Mouse (Mus musculus) adrenal gland, postnatal 4 days (tissue): Measurements from ENCODE around the gene Scn5a. TPM values are rescaled to one million over a fixed set of nuclear protein-coding genes. Genes with fewer than 3 reads are reported as not detected.

Source experiments
- DNase-seq, 2 experiments: peaks; one replicate each; pipeline ENCODE4 v3.0.0; 2021 to 2022; ENCODE audit warnings: low spot score in 2 of 2, mixed read lengths in 2 of 2
- long read RNA-seq, 2 experiments: library from polyadenylated mRNA; stranded (forward); transcript quantifications; one replicate each; pipeline ENCODE4 v2.0.0; 2021
- total RNA-seq, 2 experiments: library from RNA; stranded (reverse); gene quantifications; 2 replicates each; pipeline ENCODE4 v1.2.3; 2021

Scn5a gene
- under 1 TPM; 0.25 to 0.36 TPM for total RNA-seq
- long read RNA-seq, experiment 1, partial matches to known transcripts, result 0 of 1 reads
- long read RNA-seq, experiment 1, other reads (novel, unspliced or antisense), result 1 of 1 reads
- long read RNA-seq, experiment 2, result 0 reads

GRCm38 (mm10) chr9:119578636-119579438 is at the start of gene Scn5a:
Scn5a (minus strand) TSS chr9:119579016.
- DNase-seq, result no peak

GRCm38 (mm10) chr9:119627227-119627626 is 48.4 kb upstream of the Scn5a start:
- no peak for DNase-seq

DNA sequence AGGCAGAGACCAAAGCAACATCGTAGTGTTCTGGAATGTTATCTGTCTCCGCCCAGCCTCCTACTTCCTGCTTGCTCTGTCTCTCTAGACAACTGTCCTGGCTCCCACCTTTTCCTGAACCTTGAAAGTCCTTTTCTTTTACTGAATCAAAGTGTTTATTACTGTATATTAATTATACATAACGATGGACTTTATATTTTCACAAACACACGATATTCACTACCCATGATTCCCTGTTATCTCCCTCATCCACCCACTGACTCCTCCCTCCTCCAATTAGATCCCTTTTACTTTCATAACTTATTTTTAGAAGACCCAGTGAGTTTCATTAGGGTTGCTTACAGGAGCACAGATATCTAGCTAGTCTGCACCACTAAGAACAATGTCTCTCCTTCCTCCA is 45.3 kb upstream of the Scn5a start:
- DNase-seq, result no peak

GRCm38 (mm10) chr9:119614798-119615197 is 36.0 kb upstream of the Scn5a start:
- no peak for DNase-seq

- no peak for DNase-seq
Observed at GRCm38 (mm10) chr9:119610563-119611166, 31.8 kb upstream of the Scn5a start.

GRCm38 (mm10) chr9:119606906-119607305 is 28.1 kb upstream of the Scn5a start:
- no peak for DNase-seq

GRCm38 (mm10) chr9:119604607-119605006 is 25.8 kb upstream of the Scn5a start:
- no peak for DNase-seq

GRCm38 (mm10) chr9:119598501-119598900 is 19.7 kb upstream of the Scn5a start:
- DNase-seq, result no peak

GRCm38 (mm10) chr9:119597332-119597731 is 18.5 kb upstream of the Scn5a start:
- no peak for DNase-seq

DNA sequence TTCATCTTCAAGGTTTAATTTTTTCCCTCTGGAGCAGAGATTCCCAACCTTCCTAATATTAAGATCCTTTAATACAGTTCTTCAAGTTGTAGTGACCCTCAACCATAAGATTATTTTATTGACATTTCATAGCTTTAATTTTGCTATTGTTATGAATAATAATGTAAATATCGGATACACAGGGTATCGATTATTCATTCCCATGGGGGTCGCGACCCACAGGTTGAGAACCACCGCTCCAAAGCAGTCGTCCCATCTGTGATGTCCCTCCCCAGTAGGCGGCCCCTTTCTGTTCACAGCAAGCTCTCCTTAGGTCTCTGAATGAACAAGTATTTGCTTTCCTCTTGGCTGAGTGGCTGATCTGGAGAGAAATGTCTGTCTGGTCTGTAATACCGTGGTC is 10.8 kb upstream of the Scn5a start:
- DNase-seq, result no peak

GRCm38 (mm10) chr9:119588763-119589449 is 10.1 kb upstream of the Scn5a start:
- no peak for DNase-seq

- DNase-seq, result peak; percentile 25 to 41
Observed at GRCm38 (mm10) chr9:119580668-119581067, 1.9 kb upstream of the Scn5a start.

DNA sequence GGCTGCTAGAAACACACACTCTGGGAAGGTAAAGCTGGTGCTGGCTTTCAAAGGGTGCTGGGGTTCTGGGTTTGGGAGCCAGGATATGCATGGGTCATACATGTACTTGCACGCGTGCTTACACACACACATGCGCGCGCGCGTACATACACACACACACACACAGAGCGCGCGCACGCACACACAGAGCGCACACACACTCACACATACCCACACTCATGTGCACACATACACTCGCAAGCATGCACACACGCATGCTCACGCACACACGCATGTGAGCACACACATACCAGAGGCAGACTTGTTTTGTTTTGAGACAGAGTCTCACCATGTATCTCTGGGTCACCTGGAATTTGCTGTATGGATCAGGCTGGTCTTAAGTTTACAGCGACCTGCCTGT is 1.4 kb upstream of the Scn5a start:
- no peak for DNase-seq

GRCm38 (mm10) chr9:119578311-119578635 is 543 bp downstream of the Scn5a start:
- DNase-seq, result no peak

DNA sequence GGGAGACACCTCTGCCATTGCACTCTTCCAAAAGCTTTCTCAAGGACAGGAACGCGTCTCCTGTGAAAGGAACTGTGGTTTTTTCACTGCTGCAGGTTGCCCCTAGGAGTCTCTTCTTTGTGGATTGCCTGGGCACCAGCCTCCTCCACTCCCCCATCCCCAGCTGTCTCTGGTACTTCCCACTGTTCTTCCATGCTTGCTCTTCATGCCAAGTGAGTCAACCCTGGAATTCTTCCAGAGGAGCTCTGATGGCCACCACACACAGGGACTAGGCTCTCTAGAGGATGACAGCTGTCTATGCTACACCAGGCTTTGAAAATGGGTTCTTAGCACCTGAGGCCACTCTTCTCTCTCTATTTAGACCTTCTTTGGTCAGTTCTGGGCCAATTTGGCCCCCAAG is 1.8 kb downstream of the Scn5a start:
- DNase-seq, result no peak

GRCm38 (mm10) chr9:119575732-119576131 is 3.1 kb downstream of the Scn5a start:
- DNase-seq, result no peak

DNA sequence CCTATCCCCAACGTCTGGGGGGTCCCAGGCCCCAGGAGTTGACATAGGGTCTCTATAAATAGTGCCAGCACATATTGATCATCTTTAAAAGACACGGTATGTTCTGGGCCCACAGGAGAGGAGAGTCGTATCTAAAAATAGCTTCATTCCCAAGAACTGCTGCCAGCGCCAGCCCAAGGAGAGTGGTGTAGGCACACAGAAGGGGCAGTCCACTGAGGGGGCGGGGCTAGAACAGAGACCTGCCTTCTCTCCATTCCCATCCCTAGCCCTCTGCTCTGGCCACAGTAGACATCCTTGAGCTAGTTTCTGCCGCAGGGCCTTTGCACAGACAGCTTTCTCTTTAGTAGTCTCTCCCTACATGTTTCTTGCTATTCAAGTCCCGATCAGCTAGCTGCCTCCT is 4.5 kb downstream of the Scn5a start:
- DNase-seq, result no peak

DNA sequence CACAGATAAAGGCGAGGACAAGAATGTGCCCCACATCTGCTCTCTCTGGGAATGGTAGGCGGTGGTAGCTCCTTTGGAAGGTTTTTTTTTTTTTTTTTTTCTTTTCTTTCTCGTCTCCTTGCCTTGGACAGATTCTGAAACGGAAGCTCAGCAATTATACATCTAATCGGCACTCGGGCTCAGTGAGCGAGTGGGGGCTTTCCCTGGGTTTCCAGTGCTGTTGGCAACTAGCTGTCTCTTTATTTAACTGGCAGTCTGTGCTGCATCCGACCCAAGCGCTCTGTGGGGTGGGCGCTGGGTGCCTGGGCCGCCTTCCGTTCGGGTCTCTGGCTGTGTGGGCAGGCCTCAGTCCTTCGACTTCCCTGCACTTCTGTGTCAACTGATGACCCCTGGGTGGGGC is 5.8 kb downstream of the Scn5a start:
- DNase-seq, result no peak

- no peak for DNase-seq
Observed at GRCm38 (mm10) chr9:119571411-119571888, 7.4 kb downstream of the Scn5a start.

DNA sequence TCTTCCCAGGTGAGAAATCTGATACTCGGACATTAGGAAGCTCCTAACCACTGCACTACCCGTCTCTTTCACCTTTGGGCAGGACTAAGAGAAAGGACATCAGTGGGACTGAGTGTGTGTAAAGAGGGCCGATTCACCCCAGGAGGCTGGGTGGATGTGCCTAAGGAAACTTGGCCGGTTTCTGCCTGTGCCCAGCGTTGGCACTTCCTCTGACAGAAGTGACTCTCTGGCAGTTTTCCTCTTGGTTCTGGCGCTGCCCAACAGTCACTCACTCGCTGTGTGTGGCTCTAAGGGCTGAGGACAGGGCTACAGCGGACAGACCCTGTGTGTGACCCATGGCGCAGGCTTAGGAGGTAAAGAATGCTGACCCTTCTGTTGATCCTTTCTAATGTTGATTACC is 8.2 kb downstream of the Scn5a start:
- no peak for DNase-seq

- DNase-seq, result no peak
Observed at GRCm38 (mm10) chr9:119568732-119569131, 10.1 kb downstream of the Scn5a start.

GRCm38 (mm10) chr9:119567800-119568199 is 11.0 kb downstream of the Scn5a start:
- no peak for DNase-seq
